Mouse (Mus musculus): ENCODE data around the gene Nup54. TPM values are rescaled to one million over a fixed set of nuclear protein-coding genes. Genes with fewer than 3 reads are reported as not detected.

Nup54 gene
- total RNA-seq, 2 experiments from 2014 or later: 8.9 to 12.5 TPM

DNA sequence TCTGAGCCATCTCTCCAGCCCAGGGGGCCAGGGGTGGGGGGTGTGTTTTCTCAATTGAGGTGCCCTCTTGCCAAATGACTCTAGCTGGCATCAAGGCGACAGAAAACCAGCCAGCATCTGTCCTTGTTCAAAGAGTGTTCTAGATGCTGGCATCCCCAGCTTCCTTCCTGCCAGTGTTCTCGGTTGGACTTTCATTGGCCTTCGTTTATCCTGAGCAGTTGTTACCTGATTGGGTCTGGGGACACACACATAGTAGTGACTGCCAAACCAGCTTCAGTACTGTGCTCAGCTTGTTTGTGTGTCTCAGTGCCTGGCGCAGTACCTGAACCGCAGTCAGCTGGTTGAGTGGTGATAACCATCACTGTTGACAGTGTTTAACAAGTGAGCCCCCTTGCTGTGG lies 48.9 kb downstream of the Nup54 start:
- H3K4me3 ChIP-seq: no peak overlapping the region
- no peak for TF ChIP-seq CTCF (IDR thresholded peaks at IDR 0.05)
- intact Hi-C loops (cut with DNase I): no loop called here
- H3K27ac ChIP-seq: peak overlapping the region; percentile 91
- DNase-seq: no peak

DNA sequence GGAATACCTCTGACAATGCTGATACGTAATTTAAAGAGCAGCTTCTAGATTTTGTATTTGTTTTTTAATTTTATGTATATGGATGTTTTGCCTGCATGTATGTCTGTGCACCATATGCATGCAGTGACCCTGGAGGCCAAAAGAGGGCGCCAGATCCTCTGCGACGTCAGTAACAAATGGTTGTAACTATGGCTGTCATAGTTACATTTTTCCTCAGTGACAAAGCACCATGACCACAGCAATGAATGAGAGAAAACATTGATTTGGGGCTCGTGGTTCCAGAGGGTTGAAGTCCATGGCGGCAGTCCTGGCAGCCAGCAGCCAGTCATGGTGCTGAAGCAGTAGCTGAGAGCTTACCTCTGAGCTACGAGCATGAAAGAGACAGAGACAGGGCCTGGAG lies 50.2 kb downstream of the Nup54 start:
- intact Hi-C loops (cut with DNase I): no loop called here
- Histone ChIP-seq H3K27ac (peak overlapping the region; percentile 13), H3K4me3 (no peak overlapping the region)
- peak; percentile 69 for TF ChIP-seq CTCF (IDR thresholded peaks at IDR 0.05)
- DNase-seq: no peak

DNA sequence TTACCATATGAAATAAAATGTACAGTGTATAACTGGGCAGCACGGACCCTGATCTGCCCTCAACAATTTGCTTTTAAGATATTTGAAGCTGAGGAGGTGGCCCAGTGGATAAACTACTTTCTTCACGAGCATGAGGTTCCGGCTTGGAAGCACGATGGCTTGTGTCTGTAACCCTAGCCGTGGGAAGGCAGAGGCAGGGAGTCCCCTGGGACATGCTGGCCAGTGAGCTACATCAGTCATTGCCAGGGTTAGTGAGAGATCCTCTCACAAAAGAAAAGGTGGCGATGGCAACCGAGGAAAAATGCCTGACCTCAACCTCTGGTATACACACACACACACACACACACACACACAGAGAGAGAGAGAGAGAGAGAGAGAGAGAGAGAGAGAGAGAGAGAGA lies 51.3 kb downstream of the Nup54 start:
- no peak for TF ChIP-seq CTCF (IDR thresholded peaks at IDR 0.05)
- peak; percentile 86 for DNase-seq
- H3K4me3 ChIP-seq: peak overlapping the region; percentile 15; the same call in 1 of the 2 replicates
- peak overlapping the region; percentile 70 for H3K27ac ChIP-seq
- intact Hi-C loops (cut with DNase I): no loop called here

DNA sequence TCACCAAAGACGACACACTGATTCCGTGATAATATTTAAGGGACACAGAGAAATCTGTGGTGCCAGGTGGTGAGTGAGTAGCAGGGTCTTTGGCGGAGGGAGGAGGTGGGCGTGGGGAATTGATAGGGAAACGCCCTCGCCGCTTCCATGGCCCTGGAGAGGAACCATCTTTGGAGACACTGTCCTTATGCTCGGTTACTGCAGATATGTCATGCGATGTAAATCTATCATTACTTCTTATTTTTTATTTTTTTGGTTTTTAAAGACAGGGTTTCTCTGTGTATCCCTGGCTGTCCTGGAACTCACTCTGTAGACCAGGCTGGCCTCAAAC lies 52.7 kb downstream of the Nup54 start:
- TF ChIP-seq CTCF (IDR thresholded peaks at IDR 0.05): no peak
- no peak for DNase-seq
- no peak overlapping the region for H3K4me3 ChIP-seq
- H3K27ac ChIP-seq: 0 out of 2 replicates have a peak overlapping the region, but pooled peaks have one; percentile 5
- intact Hi-C loops (cut with DNase I): no loop called here

DNA sequence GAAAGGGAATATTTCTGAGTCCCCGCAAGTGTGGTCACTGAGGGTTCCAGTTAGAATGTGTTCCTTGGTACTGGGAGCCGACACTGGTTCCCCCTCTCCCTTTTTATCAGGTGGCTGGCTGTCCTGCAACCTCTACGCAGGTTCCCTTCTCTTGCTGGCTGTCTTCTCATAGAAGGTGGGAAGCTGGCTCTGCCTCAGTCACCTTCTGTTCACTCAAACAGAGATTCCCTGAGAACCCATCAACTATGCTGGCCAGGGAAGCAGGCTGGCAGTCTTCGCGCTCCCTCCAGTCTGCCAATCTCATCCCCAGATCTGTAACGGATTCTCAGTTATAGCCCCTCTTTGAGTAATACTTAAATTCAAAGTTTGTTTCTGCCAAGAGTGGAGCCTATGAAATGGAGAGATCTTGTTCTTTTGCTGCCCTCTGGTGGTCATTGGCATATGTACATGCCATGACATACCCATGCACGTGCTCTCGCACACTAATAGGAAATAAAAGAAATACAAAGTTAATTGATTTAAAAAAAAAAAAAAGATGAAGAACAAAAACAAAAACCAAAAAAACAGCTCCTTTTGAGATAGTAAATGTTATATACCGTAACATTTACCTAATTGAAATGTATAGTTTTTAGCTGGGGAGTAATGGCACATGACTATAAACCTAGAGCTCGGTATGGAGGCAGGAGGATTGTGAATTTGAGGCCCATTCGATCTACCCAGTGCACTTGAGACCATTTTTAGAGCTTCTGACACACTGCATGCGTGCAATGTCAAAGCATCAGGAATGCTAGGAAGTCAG lies 53.3 kb downstream of the Nup54 start:
- TF ChIP-seq CTCF (IDR thresholded peaks at IDR 0.05): peak; percentile 90
- H3K27ac ChIP-seq: 0 out of 2 replicates have a peak overlapping the region, but pooled peaks have one; percentile 5
- H3K4me3 ChIP-seq: no peak overlapping the region
- intact Hi-C loops (cut with DNase I): loop anchor here (1.0 kb wide), 1 partner anchor 69 kb away; no protein-coding TSS in a partner anchor
- peak; percentile 77 for DNase-seq

DNA sequence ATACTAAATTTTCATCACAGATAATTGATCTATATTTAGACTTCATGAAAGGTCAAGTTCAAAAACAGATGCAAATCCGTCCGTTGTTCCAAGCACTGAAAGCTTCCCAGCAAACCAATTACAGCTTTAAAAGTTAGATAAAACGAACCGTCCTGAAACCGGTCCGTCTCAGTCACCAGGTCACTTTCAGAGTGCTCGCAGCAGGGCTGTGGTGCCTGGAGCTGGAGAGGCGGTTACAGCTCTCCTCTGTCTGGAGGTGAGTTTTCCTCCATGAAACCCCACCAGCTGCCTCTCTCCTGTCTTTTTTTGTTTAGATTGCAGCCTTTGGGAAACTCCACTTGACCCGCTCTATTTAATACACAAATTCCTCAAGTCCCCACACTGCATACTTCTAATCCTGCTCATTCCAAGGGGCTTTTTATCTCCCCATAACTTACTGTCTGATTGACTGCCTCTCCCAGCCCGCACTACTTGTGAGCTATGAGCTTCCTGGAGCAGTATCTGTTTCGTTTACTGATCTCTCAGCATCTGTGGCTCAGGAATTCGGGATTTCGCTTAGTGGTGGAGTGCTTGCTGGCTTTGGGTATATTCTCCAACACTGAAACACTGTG lies 58.1 kb downstream of the Nup54 start:
- peak overlapping the region; percentile 63 for H3K4me3 ChIP-seq
- peak overlapping the region; percentile 83 for H3K27ac ChIP-seq
- intact Hi-C loops (cut with DNase I): no loop called here
- no peak for DNase-seq
- TF ChIP-seq CTCF (IDR thresholded peaks at IDR 0.05): no peak

DNA sequence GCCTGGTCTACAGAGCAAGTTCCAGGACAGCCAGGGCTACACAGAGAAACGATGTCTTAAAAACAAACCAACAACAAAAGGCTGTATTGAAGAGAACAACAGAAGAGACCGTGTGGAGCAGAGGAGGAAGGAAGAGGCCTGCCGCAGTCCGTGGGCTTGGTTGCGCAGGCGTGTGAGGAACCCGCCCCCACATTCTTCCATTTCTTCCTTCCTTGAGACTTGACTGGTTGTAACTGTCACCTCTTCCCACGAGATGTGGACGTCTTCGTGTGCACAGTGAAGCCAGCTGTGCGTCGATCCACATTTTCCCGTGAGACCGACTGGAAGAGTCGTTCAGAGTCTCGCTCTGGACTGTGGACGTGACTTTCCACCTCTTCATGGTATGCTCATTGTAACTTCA lies 59.7 kb downstream of the Nup54 start:
- no peak for TF ChIP-seq CTCF (IDR thresholded peaks at IDR 0.05)
- no peak for DNase-seq
- peak overlapping the region; percentile 32 for H3K4me3 ChIP-seq
- intact Hi-C loops (cut with DNase I): no loop called here
- peak overlapping the region; percentile 83 for H3K27ac ChIP-seq

DNA sequence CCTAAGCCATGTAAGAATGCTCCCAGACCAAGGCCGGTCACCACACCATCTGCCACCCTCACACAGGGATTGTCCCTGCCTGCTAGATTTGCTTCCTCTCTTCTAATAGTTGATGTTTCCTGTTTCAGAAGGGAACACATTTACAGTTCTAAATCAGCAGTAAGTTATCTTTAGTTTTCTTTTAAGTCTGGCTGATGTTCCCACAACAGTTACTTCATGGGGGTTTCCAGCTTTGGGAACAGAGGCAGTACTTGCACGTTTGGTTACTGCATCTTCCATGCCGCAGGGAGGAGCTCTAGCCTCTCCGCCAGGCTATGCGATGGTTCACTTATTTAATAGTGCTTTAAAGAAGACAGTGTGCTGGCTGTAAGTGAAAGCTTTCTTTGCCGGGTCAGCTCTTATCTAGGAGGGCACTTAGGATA lies 60.3 kb downstream of the Nup54 start:
- TF ChIP-seq CTCF (IDR thresholded peaks at IDR 0.05): peak; percentile 27; the same call in 1 of the 2 replicates
- Histone ChIP-seq H3K27ac (peak overlapping the region; percentile 83), H3K4me3 (peak overlapping the region; percentile 32; the same call in 1 of the 2 replicates)
- intact Hi-C loops (cut with DNase I): no loop called here
- no peak for DNase-seq

DNA sequence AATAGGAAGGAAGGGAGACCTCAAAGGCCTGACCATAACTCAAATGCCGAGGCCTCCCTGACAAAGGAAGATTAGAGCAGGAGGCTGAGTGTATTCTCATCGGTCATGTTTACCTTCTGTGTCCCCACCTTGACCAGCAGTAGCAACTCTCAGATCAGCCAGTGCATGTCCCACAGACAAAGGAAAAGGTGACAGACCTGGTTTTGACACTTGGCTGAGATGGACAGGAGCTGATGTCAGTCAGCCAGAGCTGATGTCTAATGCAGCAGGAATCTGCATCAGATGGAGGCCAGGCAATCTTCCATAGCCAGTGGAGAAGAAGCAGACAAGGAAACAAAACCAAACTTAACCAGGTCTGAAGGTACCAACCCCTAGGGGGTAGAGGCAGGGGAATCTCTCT lies 62.4 kb downstream of the Nup54 start:
- intact Hi-C loops (cut with DNase I): no loop called here
- no peak for DNase-seq
- no peak for TF ChIP-seq CTCF (IDR thresholded peaks at IDR 0.05)
- H3K27ac ChIP-seq: peak overlapping the region; percentile 29
- H3K4me3 ChIP-seq: no peak overlapping the region; the same call in 1 of the 2 replicates

DNA sequence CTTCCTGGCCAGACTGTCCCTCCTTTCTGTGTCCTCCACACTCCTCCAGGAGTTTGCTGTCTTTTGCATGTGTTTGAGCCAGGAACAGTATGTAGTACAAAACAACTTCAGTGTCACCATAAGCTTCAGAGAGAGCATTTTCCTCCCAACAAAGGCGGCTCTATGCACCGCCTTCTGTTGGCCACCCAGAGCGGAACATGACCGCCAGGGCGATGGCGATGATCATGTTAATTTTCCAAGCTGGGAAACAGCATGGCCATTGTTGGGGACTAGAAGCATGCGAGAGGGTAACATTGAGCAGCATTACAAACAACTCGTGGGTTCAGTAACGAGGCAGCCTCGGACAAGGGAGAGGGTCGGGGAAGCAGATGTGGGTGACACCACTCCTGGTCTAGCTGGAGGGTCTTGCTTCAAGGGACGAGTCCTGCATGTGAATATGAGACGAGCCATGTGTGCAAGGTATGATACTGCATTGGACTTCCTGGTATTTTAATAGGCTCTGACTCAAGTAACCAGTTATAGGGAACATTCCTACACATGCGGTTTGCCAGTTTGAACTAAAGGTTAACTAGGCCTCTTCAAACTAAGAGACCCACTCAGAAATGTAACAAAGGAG lies 63.5 kb downstream of the Nup54 start:
- TF ChIP-seq CTCF (IDR thresholded peaks at IDR 0.05): no peak
- Histone ChIP-seq H3K27ac (peak overlapping the region; percentile 29), H3K4me3 (no peak overlapping the region; the same call in 1 of the 2 replicates)
- no peak for DNase-seq
- intact Hi-C loops (cut with DNase I): no loop called here

DNA sequence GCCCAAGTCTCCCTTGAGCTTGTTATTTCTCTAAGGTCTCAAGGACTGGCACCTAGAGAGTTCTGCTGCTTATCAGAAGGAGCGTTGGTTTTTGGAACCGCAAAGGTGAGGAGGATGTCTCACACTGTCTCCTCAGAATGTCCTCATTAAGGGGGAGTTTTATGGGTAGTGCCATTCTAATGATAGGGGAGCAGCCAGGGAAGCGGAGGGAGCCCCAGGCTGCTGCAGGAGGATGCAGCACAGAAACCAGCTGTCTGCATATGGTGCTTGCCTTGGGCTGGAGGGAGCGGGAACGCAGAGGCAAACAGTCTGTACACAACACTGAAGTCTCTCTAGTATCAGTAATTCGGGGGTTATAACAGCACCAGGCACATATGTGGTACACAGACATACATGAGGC lies 64.1 kb downstream of the Nup54 start:
- intact Hi-C loops (cut with DNase I): no loop called here
- no peak for DNase-seq
- TF ChIP-seq CTCF (IDR thresholded peaks at IDR 0.05): no peak
- Histone ChIP-seq H3K4me3 (no peak overlapping the region), H3K27ac (peak overlapping the region; percentile 29)

DNA sequence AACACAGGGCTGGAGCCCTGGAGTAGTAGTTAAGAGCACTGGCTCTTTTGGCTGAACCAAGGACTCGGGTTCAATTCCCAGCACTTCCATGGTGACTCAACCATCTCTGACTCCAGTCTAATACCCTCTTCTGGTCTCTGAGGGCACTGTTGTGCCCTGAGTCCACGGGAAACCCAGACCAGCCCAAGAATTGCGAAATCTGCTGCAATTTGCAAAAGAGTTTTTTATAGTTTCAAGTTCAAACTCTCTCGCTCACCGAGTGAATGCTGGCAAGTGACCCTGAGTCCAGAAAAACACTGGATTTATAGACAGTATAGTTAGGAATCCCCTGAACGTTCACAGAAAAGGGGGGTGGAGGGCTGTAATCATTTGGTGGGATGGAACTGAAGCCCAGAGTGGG lies 64.6 kb downstream of the Nup54 start:
- intact Hi-C loops (cut with DNase I): no loop called here

More for the DNA sequence above, 64.6 kb downstream of the Nup54 start:
- H3K27ac ChIP-seq: peak overlapping the region; percentile 29
- DNase-seq: no peak
- no peak for TF ChIP-seq CTCF (IDR thresholded peaks at IDR 0.05)
- H3K4me3 ChIP-seq: no peak overlapping the region
